Mouse (Mus musculus): ENCODE measurements around the gene Echdc3. TPM values are rescaled to one million over a fixed set of nuclear protein-coding genes. Genes with fewer than 3 reads are reported as not detected.

Echdc3 gene
- 9.9 and 10.6 TPM in 2 replicates for polyA plus RNA-seq (2015; fragmentation: Nextera tagmentation; extraction: Ambion mirVana)

DNA sequence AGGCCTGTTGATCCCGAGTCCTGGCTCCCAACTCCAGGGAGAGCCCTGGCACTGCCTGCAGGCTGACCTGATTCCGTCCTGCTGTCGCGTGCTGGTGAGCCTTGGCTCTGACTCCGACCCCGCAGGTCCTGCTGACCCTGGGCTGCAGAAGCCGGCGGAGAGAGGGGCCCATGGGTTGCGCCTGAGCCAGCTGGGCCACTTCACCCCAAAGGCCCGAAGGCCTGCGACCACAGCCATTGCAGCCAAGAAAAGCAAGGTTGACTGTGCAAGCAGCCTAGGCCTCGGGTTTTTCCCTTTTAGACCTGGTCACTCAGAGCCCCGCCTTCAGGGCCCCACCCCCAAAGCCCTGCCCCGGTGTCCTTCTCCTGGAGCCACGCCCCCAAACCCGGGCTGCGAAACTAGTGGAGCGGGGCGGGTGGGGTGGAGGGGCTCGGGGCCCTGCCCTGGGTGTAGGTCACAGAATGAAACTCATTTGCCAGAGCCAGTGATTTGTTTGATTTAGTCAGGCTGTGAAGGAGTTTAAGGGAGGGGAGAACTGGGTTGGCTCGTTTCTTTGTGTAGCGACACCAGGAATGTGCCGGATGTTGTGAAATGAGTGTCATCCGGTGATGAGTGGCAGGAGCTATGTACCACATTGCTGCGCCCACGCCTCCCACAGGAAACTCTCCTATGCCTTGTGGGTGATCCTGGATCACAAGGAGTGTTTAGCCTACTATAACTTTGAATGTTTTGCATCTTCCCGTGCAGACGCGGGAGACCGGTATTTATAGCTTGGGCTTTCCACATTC, at the start of gene Echdc3:
Gene Echdc3 (minus strand): TSS at position 310 of the 788 bp plus-strand sequence.
- Histone ChIP-seq H3K9me3 (ENCODE audit: low read length) (no peaks in the 10 kb centered on the region), H3K27me3 (ENCODE audit: insufficient read depth, low read length) (no peaks in the 10 kb centered on the region), H3K4me1 (ENCODE audit: insufficient read depth, low read length) (peaks cover 12% of the 10 kb centered on the region), H3K9ac (replicated peaks; ENCODE audit: low read length) (peak within 1 kb of the TSS; percentile 77), H3K4me3 (ENCODE audit: low read length) (peak within 1 kb of the TSS; percentile 48), H3K4me2 (replicated peaks; ENCODE audit: low read depth, low read length) (peak within 1 kb of the TSS; percentile 64), H3K36me3 (ENCODE audit: insufficient read depth, low read length) (no peaks in the 10 kb centered on the region), H3K27ac (ENCODE audit: low read length) (peak within 1 kb of the TSS; percentile 92)
- WGBS: 2% methylated on average over 30 of the region's 30 CpGs
- peak; percentile 96 for ATAC-seq (ENCODE audit: low FRiP score, low TSS enrichment)

- no peak for ATAC-seq (ENCODE audit: low FRiP score, low TSS enrichment)
- Histone ChIP-seq H3K4me2 (replicated peaks; ENCODE audit: low read depth, low read length) (no peak overlapping the region), H3K9me3 (ENCODE audit: low read length) (peaks cover 10% of the 10 kb centered on the region; the same call in 1 of the 2 replicates), H3K27ac (ENCODE audit: low read length) (0 out of 2 replicates have a peak overlapping the region, but pooled peaks have one; percentile 20), H3K4me3 (ENCODE audit: low read length) (no peak overlapping the region), H3K9ac (replicated peaks; ENCODE audit: low read length) (no peak overlapping the region), H3K4me1 (ENCODE audit: insufficient read depth, low read length) (peaks cover 7% of the 10 kb centered on the region; the same call in 1 of the 2 replicates), H3K36me3 (ENCODE audit: insufficient read depth, low read length) (no peaks in the 10 kb centered on the region), H3K27me3 (ENCODE audit: insufficient read depth, low read length) (no peaks in the 10 kb centered on the region)
- 79% methylated on average over 9 of the region's 9 CpGs for WGBS
These were observed 48.9 kb upstream of the Echdc3 start for GRCm38 (mm10) chr2:6261718-6262117.

DNA sequence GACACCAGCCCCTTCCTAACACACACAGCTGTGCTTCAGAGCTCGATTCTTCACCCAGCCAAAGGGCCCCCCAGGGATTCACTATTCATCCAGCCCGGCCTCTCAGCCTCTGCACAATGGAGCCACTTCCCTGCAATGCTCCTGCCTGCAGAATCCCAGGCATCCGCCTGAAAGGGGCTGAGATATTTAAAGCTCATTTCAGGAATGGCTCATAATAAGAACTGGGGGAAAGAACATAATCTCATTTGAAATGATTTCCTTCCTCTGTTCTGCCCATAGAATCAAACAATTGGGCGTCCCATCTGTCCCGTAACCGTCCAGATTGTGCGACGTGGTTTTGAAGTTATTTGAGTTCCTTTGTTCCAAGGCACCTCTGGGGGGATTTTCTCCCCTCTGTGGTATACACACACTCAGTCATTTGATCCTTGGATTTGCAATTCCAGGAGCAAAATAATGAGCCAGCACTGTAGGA, 48.4 kb upstream of the Echdc3 start:
- Histone ChIP-seq H3K9ac (replicated peaks; ENCODE audit: low read length) (no peak overlapping the region), H3K36me3 (ENCODE audit: insufficient read depth, low read length) (no peaks in the 10 kb centered on the region), H3K4me1 (ENCODE audit: insufficient read depth, low read length) (peaks cover 11% of the 10 kb centered on the region; the same call in 1 of the 2 replicates), H3K4me2 (replicated peaks; ENCODE audit: low read depth, low read length) (no peak overlapping the region), H3K4me3 (ENCODE audit: low read length) (no peak overlapping the region), H3K27ac (ENCODE audit: low read length) (0 out of 2 replicates have a peak overlapping the region, but pooled peaks have one; percentile 20), H3K27me3 (ENCODE audit: insufficient read depth, low read length) (no peaks in the 10 kb centered on the region), H3K9me3 (ENCODE audit: low read length) (peaks cover 10% of the 10 kb centered on the region; the same call in 1 of the 2 replicates)
- ATAC-seq (ENCODE audit: low FRiP score, low TSS enrichment): no peak
- 49% methylated on average over 8 of the region's 8 CpGs for WGBS

GRCm38 (mm10) chr2:6260661-6261060, 47.8 kb upstream of the Echdc3 start:
- Histone ChIP-seq H3K4me1 (ENCODE audit: insufficient read depth, low read length) (peaks cover 15% of the 10 kb centered on the region), H3K9me3 (ENCODE audit: low read length) (peaks cover 8% of the 10 kb centered on the region; the same call in 1 of the 2 replicates), H3K36me3 (ENCODE audit: insufficient read depth, low read length) (no peaks in the 10 kb centered on the region), H3K4me2 (replicated peaks; ENCODE audit: low read depth, low read length) (no peak overlapping the region), H3K9ac (replicated peaks; ENCODE audit: low read length) (no peak overlapping the region), H3K4me3 (ENCODE audit: low read length) (no peak overlapping the region), H3K27ac (ENCODE audit: low read length) (no peak overlapping the region), H3K27me3 (ENCODE audit: insufficient read depth, low read length) (no peaks in the 10 kb centered on the region)
- WGBS: 90% methylated on average over 4 of the region's 4 CpGs
- no peak for ATAC-seq (ENCODE audit: low FRiP score, low TSS enrichment)

DNA sequence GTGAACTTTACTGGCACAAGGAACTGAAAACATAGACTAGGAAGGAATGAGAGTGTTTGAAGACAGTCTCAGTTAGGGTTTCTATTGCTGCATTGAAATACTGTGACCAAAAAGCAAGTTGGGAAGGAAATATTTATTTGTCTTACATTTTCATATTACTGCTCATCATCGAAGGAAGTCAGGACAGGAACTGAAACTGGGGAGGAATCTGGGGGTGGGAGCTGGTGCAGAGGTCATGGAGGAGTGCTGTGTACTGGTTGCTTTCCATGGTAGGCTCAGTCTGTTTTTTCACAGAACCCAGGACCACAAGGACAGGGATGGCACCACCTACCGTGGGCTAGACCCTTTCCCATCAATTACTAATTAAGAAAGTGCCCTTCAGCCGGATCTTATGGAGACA, 46.3 kb upstream of the Echdc3 start:
- Histone ChIP-seq H3K36me3 (ENCODE audit: insufficient read depth, low read length) (no peaks in the 10 kb centered on the region), H3K27me3 (ENCODE audit: insufficient read depth, low read length) (no peaks in the 10 kb centered on the region), H3K4me2 (replicated peaks; ENCODE audit: low read depth, low read length) (no peak overlapping the region), H3K9me3 (ENCODE audit: low read length) (peaks cover 5% of the 10 kb centered on the region; the same call in 1 of the 2 replicates), H3K27ac (ENCODE audit: low read length) (no peak overlapping the region), H3K9ac (replicated peaks; ENCODE audit: low read length) (no peak overlapping the region), H3K4me3 (ENCODE audit: low read length) (no peak overlapping the region), H3K4me1 (ENCODE audit: insufficient read depth, low read length) (peaks cover 12% of the 10 kb centered on the region)
- WGBS: 84% methylated on average over 3 of the region's 3 CpGs
- no peak for ATAC-seq (ENCODE audit: low FRiP score, low TSS enrichment)

- H3K27ac ChIP-seq (ENCODE audit: low read length): no peak overlapping the region
- no peak for ATAC-seq (ENCODE audit: low FRiP score, low TSS enrichment)
These were observed 45.2 kb upstream of the Echdc3 start for GRCm38 (mm10) chr2:6258026-6258425.

GRCm38 (mm10) chr2:6257146-6257545, 44.3 kb upstream of the Echdc3 start:
- Histone ChIP-seq H3K36me3 (ENCODE audit: insufficient read depth, low read length) (no peaks in the 10 kb centered on the region), H3K27ac (ENCODE audit: low read length) (no peak overlapping the region), H3K9me3 (ENCODE audit: low read length) (peaks cover 5% of the 10 kb centered on the region; the same call in 1 of the 2 replicates), H3K4me1 (ENCODE audit: insufficient read depth, low read length) (peaks cover 12% of the 10 kb centered on the region), H3K4me3 (ENCODE audit: low read length) (no peak overlapping the region), H3K4me2 (replicated peaks; ENCODE audit: low read depth, low read length) (no peak overlapping the region), H3K27me3 (ENCODE audit: insufficient read depth, low read length) (no peaks in the 10 kb centered on the region), H3K9ac (replicated peaks; ENCODE audit: low read length) (no peak overlapping the region)
- ATAC-seq (ENCODE audit: low FRiP score, low TSS enrichment): no peak
- WGBS: 54% methylated on average over 2 of the region's 2 CpGs

More at GRCm38 (mm10) chr2:6258026-6258425, 45.2 kb upstream of the Echdc3 start:
- H3K27me3 ChIP-seq (ENCODE audit: insufficient read depth, low read length): no peaks in the 10 kb centered on the region
- H3K36me3 ChIP-seq (ENCODE audit: insufficient read depth, low read length): no peaks in the 10 kb centered on the region
- H3K9me3 ChIP-seq (ENCODE audit: low read length): peaks cover 5% of the 10 kb centered on the region; the same call in 1 of the 2 replicates
- H3K4me1 ChIP-seq (ENCODE audit: insufficient read depth, low read length): peaks cover 12% of the 10 kb centered on the region
- H3K9ac ChIP-seq (replicated peaks; ENCODE audit: low read length): no peak overlapping the region
- 71% methylated on average over 4 of the region's 4 CpGs for WGBS
- H3K4me3 ChIP-seq (ENCODE audit: low read length): no peak overlapping the region
- H3K4me2 ChIP-seq (replicated peaks; ENCODE audit: low read depth, low read length): no peak overlapping the region

DNA sequence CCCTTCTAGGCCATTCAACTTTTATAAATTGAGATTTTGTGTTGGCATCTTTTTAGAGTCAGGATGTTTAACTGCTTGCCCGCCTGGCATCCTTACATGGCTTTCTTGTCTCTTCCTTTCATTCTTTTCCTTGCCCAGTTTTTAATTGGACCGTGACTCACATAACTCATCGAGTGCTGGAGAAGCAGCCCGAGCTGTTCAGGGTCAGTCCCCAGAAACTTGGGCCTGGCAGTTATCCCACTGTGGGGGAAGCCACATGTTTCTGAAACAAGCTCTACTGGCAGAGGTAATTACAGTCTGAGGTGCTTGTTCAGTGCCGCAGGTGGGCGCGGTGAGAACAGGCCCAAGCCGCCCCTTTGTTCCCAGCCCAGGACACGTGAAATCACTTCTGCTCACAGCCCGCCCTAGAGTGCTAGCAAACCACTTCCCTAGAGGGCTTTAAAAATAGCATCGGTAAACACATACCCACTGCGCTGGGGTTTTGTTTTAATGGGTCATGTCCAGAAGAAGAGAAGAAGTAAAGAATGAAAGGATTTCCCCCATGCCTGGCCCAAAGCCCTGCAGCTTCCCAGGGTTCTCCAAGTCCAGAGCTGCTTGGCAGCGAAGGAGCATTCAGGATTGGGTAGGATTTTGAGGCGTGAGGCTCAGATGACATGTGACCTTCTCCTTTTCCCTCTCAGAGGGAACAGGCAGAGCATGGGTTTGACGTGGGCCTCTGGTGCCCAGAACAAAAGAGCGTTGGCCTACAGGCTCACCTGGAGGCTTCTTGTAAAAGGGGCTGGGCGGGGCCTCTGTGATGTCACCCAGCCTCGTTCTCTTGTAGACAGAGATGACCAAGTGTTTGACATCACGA, 43.4 kb upstream of the Echdc3 start:
- Histone ChIP-seq H3K9ac (replicated peaks; ENCODE audit: low read length) (no peak overlapping the region; the same call in 1 of the 2 replicates), H3K27ac (ENCODE audit: low read length) (peak overlapping the region; percentile 56), H3K4me2 (replicated peaks; ENCODE audit: low read depth, low read length) (no peak overlapping the region), H3K27me3 (ENCODE audit: insufficient read depth, low read length) (no peaks in the 10 kb centered on the region), H3K9me3 (ENCODE audit: low read length) (peaks cover 5% of the 10 kb centered on the region; the same call in 1 of the 2 replicates), H3K4me3 (ENCODE audit: low read length) (no peak overlapping the region), H3K4me1 (ENCODE audit: insufficient read depth, low read length) (peaks cover 12% of the 10 kb centered on the region), H3K36me3 (ENCODE audit: insufficient read depth, low read length) (no peaks in the 10 kb centered on the region)
- ATAC-seq (ENCODE audit: low FRiP score, low TSS enrichment): peak; percentile 70
- WGBS: 66% methylated on average over 19 of the region's 19 CpGs

- no peak for ATAC-seq (ENCODE audit: low FRiP score, low TSS enrichment)
- H3K36me3 ChIP-seq (ENCODE audit: insufficient read depth, low read length): no peaks in the 10 kb centered on the region
- H3K27ac ChIP-seq (ENCODE audit: low read length): no peak overlapping the region; the same call in 1 of the 2 replicates
- H3K4me3 ChIP-seq (ENCODE audit: low read length): no peak overlapping the region
- peaks cover 5% of the 10 kb centered on the region; the same call in 1 of the 2 replicates for H3K9me3 ChIP-seq (ENCODE audit: low read length)
- peaks cover 12% of the 10 kb centered on the region for H3K4me1 ChIP-seq (ENCODE audit: insufficient read depth, low read length)
- H3K4me2 ChIP-seq (replicated peaks; ENCODE audit: low read depth, low read length): no peak overlapping the region
- 78% methylated on average over 5 of the region's 5 CpGs for WGBS
- no peak overlapping the region for H3K9ac ChIP-seq (replicated peaks; ENCODE audit: low read length)
- no peaks in the 10 kb centered on the region for H3K27me3 ChIP-seq (ENCODE audit: insufficient read depth, low read length)
These were observed 42.7 kb upstream of the Echdc3 start for GRCm38 (mm10) chr2:6255402-6255988.
